Mouse (Mus musculus) right cerebral cortex, adult 18-20 months (tissue): ENCODE results near the gene Hepacam2.
"Not testable (repeated sequence)": the region's sequence is repeated elsewhere in the genome, so short reads cannot be mapped to it uniquely, and the experiment has no call there.

Source experiments
- DNase-seq: peaks from one replicate; pipeline ENCODE4 v3.0.0; 2022; ENCODE audit warnings: mixed read lengths

Hepacam2 gene

GRCm38 (mm10) chr6:3463026-3463425, 35.1 kb downstream of the Hepacam2 start:
- no peak for DNase-seq

DNA sequence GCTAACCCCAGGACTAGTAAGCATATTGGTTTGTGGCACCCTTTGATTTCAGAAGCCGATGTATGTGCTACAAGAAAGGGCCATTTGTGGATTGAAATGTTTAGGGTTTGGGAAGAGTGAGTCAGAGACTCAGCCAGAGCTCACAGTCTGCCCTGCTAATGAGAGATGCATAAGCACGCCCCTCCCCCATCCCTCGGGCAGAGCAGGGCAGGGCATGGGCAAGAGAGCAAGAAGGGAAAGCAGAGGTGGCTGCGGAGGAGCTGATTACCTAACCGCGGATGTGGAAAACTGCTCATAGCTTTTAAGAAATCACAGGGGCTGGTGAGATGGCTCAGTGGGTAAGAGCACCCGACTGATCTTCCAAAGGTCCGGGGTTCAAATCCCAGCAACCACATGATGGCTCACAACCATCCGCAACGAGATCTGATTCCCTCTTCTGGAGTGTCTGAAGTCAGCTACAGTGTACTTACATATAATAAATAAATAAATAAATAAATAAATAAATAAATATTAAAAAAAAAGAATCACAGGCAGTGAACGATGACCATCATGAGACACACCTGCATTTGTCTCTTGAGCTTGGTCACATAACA, 42.1 kb downstream of the Hepacam2 start:
- no peak for DNase-seq

GRCm38 (mm10) chr6:3454421-3454820, 43.7 kb downstream of the Hepacam2 start:
- DNase-seq, result no peak

DNA sequence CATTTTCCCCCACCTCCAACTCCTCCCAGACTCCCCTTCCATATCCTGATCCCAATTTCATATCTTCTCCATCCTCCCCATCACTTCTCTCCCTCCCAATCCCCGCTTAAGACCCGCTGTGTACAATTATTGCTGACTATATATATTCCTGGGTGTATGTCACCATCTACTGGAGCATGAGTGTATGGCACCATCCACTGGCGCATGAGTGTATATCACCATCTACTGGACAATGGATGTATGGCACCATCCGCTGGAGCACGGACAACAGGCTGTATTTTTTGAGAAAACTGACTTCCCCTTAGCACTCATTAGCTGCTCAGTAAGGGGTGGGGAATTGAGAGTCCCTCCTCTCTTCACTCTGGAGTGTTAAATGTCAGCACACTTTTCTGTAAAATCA, 50.7 kb downstream of the Hepacam2 start:
- DNase-seq, result peak; percentile 57

DNA sequence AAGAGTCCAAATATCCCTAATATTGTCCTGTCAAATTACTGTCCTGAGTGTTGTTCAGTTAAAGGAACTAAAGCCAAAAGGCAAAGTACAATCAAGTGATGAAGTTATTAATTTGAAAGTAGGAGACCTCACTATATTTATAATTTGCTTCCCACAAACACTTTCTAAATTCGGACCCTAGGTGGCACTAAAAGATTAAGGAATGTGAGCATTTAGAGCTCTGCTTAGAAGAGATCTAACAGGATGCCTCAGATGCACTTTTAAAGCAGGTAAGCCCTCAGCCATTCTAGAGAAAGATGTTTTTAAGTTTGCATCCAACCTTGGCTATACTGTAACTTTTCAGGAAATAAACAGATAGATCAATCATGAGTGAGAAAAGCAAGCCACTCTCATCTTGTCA, 54.2 kb downstream of the Hepacam2 start:
- DNase-seq, result no peak

DNA sequence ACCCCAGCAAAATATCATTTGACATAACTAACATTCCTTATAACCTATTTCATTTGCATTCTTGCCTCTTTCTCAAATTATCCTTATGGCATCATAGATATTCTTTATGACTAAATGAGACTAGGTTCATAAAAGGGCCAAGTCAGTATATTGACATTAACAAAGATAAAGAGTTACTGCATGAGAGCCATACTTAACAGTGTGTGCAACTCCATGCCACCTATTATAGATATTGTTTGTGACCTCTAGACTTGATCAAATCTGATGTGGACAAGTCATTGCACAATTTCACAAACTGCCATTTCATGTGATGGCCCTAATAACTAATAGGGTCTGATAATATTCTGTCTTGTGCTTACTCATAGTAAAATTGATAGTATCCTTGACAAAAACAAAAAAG, 62.0 kb downstream of the Hepacam2 start:
- DNase-seq, result no peak

- DNase-seq, result not testable (repeated sequence)
Observed at GRCm38 (mm10) chr6:3430976-3431375, 67.1 kb downstream of the Hepacam2 start.

DNA sequence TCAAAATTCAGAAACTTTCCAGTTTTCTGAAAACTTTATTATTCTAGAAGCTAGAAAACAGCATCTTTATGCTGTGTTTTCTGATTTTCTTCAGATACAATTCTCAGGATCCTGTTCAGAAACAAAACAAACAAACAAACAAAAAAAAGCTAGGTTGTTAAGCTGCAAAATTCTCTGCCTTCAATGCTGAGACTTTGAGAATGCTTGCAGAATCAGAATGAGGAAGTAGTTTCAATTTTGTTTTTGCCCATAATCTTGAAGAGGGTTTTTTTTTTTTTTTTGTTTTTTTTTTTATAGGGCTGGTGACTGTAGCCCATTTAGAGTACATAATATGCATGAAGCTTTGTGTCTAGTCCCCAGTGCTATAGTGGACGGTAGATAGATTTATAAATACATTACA, 71.1 kb downstream of the Hepacam2 start:
- no peak for DNase-seq

GRCm38 (mm10) chr6:3425333-3425732, 72.8 kb downstream of the Hepacam2 start:
- not testable (repeated sequence) for DNase-seq

- DNase-seq, result not testable (repeated sequence)
Observed at GRCm38 (mm10) chr6:3424613-3425277, 73.4 kb downstream of the Hepacam2 start.
